Mouse (Mus musculus) C2C12 (cell line): ENCODE results near the gene Gm11569. TPM values are rescaled to one million over a fixed set of nuclear protein-coding genes. Genes with fewer than 3 reads are reported as not detected.
"Not testable (repeated sequence)": the region's sequence is repeated elsewhere in the genome, so short reads cannot be mapped to it uniquely, and the experiment has no call there.

Source experiments
- H3K27me3 ChIP-seq: one replicate; pipeline ENCODE4 v1.6.1; 2011; ENCODE audit not compliant: control insufficient read depth, insufficient read depth, insufficient read length
- H3K36me3 ChIP-seq: one replicate; pipeline ENCODE4 v1.6.1; 2011; ENCODE audit not compliant: control insufficient read depth, insufficient read depth
- H3K4me3 ChIP-seq: one replicate; pipeline ENCODE4 v1.5.1; 2011; ENCODE audit warnings: mild to moderate bottlenecking, control low read depth; ENCODE audit not compliant: poor library complexity, insufficient read depth, severe bottlenecking
- H3K79me2 ChIP-seq: one replicate; pipeline ENCODE4 v1.6.1; 2011; ENCODE audit not compliant: control insufficient read depth, insufficient read depth
- H3K79me3 ChIP-seq: one replicate; pipeline ENCODE4 v1.6.1; 2011; ENCODE audit warnings: low read depth, control low read depth
- H3ac ChIP-seq: one replicate; pipeline ENCODE3; 2011; ENCODE audit warnings: low read depth; ENCODE audit not compliant: control insufficient read depth, insufficient read length
- CEBPB ChIP-seq: IDR thresholded peaks from one replicate; pipeline ENCODE4 v1.6.1; 2011; ENCODE audit warnings: low read depth, mild to moderate bottlenecking, control low read depth, moderate library complexity
- CTCF ChIP-seq: IDR thresholded peaks from one replicate; pipeline ENCODE4 v1.5.1; 2011; ENCODE audit not compliant: control insufficient read depth, insufficient read depth, insufficient read length
- FOSL1 ChIP-seq: IDR thresholded peaks from one replicate; pipeline ENCODE4 v1.8.0; 2011; ENCODE audit warnings: mild to moderate bottlenecking, low read length; ENCODE audit not compliant: poor library complexity, insufficient read depth, severe bottlenecking
- MAX ChIP-seq: IDR thresholded peaks from one replicate; pipeline ENCODE4 v1.6.1; 2011; ENCODE audit warnings: mild to moderate bottlenecking, control low read depth
- MYOD1 ChIP-seq: IDR thresholded peaks from one replicate; pipeline ENCODE4 v1.6.1; 2011; ENCODE audit warnings: low read depth; ENCODE audit not compliant: control insufficient read depth, insufficient read length
- MYOG ChIP-seq: IDR thresholded peaks from one replicate; pipeline ENCODE4 v1.6.1; 2011; ENCODE audit not compliant: control insufficient read depth, insufficient read length; ENCODE audit errors: extremely low read depth
- USF1 ChIP-seq: IDR thresholded peaks from one replicate; pipeline ENCODE4 v1.6.1; 2011; ENCODE audit warnings: low read depth, mild to moderate bottlenecking, control low read depth, moderate library complexity
- long read RNA-seq, 2 experiments: library from polyadenylated mRNA; unstranded; transcript quantifications; one replicate each; pipeline ENCODE4 v2.0.0; 2019 to 2020
- polyA plus RNA-seq: library from polyadenylated mRNA; unstranded; fragments of >200 nt; fragmentation: generic; extraction: Trizol; gene quantifications from one replicate; pipeline ENCODE4 v1.2.1, GENCODE M21; 2012; ENCODE audit warnings: missing spikeins

The Gm11569 gene
- not detected for polyA plus RNA-seq
- long read RNA-seq, experiment 1 = 0 reads
- long read RNA-seq, experiment 2 = 0 reads

GRCm38 (mm10) chr11:99798832-99799231, at the start of gene Gm11569:
Gene Gm11569 (minus strand): TSS chr11:99798932.
- not testable (repeated sequence) for H3K79me3 ChIP-seq, H3K27me3 ChIP-seq, H3ac ChIP-seq, H3K79me2 ChIP-seq, H3K4me3 ChIP-seq, H3K36me3 ChIP-seq

GRCm38 (mm10) chr11:99846746-99847145, 48.0 kb upstream of the Gm11569 start:
- TF ChIP-seq FOSL1 (no peak), MAX (no peak), CEBPB (no peak), MYOG (no peak), MYOD1 (peak; percentile 86)
- no peaks in the 10 kb centered on the region for H3K36me3 ChIP-seq
- no peaks in the 10 kb centered on the region for H3K27me3 ChIP-seq
- H3K4me3 ChIP-seq = no peak overlapping the region
- no peak overlapping the region for H3ac ChIP-seq
- no peaks in the 10 kb centered on the region for H3K79me3 ChIP-seq
- no peaks in the 10 kb centered on the region for H3K79me2 ChIP-seq

GRCm38 (mm10) chr11:99842185-99842584, 43.5 kb upstream of the Gm11569 start:
- Histone ChIP-seq H3K27me3 (peaks cover 7% of the 10 kb centered on the region), H3K36me3 (no peaks in the 10 kb centered on the region), H3K79me2 (no peaks in the 10 kb centered on the region), H3K79me3 (no peaks in the 10 kb centered on the region), H3ac (no peak overlapping the region), H3K4me3 (no peak overlapping the region)
- TF ChIP-seq CTCF (no peak), MYOG (no peak), USF1 (no peak), CEBPB (no peak), FOSL1 (no peak), MAX (no peak), MYOD1 (no peak)

- H3K79me3 ChIP-seq = no peaks in the 10 kb centered on the region
- TF ChIP-seq MAX = no peak
- TF ChIP-seq FOSL1 = no peak
- TF ChIP-seq MYOD1 = no peak
- TF ChIP-seq CEBPB = no peak
- no peak for TF ChIP-seq USF1
- TF ChIP-seq CTCF = no peak
- no peak for TF ChIP-seq MYOG
- H3K27me3 ChIP-seq = peaks cover 9% of the 10 kb centered on the region
- no peaks in the 10 kb centered on the region for H3K36me3 ChIP-seq
- H3K79me2 ChIP-seq = no peaks in the 10 kb centered on the region
- no peak within 1 kb of the TSS for H3K4me3 ChIP-seq
- H3ac ChIP-seq = no peak within 1 kb of the TSS
Observed at GRCm38 (mm10) chr11:99837966-99838365, 39.2 kb upstream of the Gm11569 start, which contains the start of gene 2300003K06Rik. Gene 2300003K06Rik (minus strand): TSS chr11:99838066.

GRCm38 (mm10) chr11:99815566-99815965, 16.8 kb upstream of the Gm11569 start, which contains the start of gene Gm11564:
Gene Gm11564 (minus strand): TSS chr11:99815666.
- H3K79me2 ChIP-seq, H3K36me3 ChIP-seq, H3ac ChIP-seq, H3K4me3 ChIP-seq, H3K79me3 ChIP-seq, H3K27me3 ChIP-seq: not testable (repeated sequence)

- not testable (repeated sequence) for H3K79me3 ChIP-seq, H3K27me3 ChIP-seq, H3K36me3 ChIP-seq, H3K79me2 ChIP-seq, H3ac ChIP-seq, H3K4me3 ChIP-seq
Observed at GRCm38 (mm10) chr11:99809792-99810191, 11.1 kb upstream of the Gm11569 start, which contains the start of gene Krtap4-13. Gene Krtap4-13 (minus strand): TSS chr11:99809892.

GRCm38 (mm10) chr11:99804346-99804745, 5.6 kb upstream of the Gm11569 start, which contains the start of gene Gm11554:
Gene Gm11554 (minus strand): TSS chr11:99804446.
- H3K79me3 ChIP-seq, H3K27me3 ChIP-seq, H3K79me2 ChIP-seq, H3K4me3 ChIP-seq, H3K36me3 ChIP-seq, H3ac ChIP-seq: not testable (repeated sequence)
